Mouse (Mus musculus) liver, embryonic 12.5 days (tissue): ENCODE measurements around the gene Rfxank. TPM values are rescaled to one million over a fixed set of nuclear protein-coding genes. Genes with fewer than 3 reads are reported as not detected.
A peak's percentile ranks its signal among the peaks of the same experiment; 100 is the strongest.

Experiments used
- ATAC-seq: fragments of 200-750 bp; cut with Nextera tagmentation; 2 replicates; pipeline ENCODE4 v1.8.0; 2017; ENCODE audit warnings: moderate number of reproducible peaks, mild to moderate bottlenecking, moderate library complexity
- H3K27ac ChIP-seq: fragments of 300-500 bp; sonication (generic); 2 replicates; pipeline ENCODE4 v1.5.1; 2016; ENCODE audit warnings: mild to moderate bottlenecking
- H3K27me3 ChIP-seq: fragments of 300-500 bp; sonication (generic); replicated peaks from 2 replicates; pipeline ENCODE4 v1.6.1; 2016; ENCODE audit warnings: mild to moderate bottlenecking, moderate library complexity
- H3K36me3 ChIP-seq: fragments of 300-500 bp; sonication (generic); 2 replicates; pipeline ENCODE4 v1.6.1; 2016; ENCODE audit warnings: mild to moderate bottlenecking, moderate library complexity
- H3K4me1 ChIP-seq: fragments of 300-500 bp; sonication (generic); 2 replicates; pipeline ENCODE4 v1.6.1; 2016
- H3K4me2 ChIP-seq: fragments of 300-500 bp; sonication (generic); 2 replicates; pipeline ENCODE4 v1.6.1; 2016; ENCODE audit warnings: mild to moderate bottlenecking, moderate library complexity
- H3K4me3 ChIP-seq: fragments of 300-500 bp; sonication (generic); 2 replicates; pipeline ENCODE4 v1.5.1; 2016; ENCODE audit warnings: mild to moderate bottlenecking, moderate library complexity
- H3K9ac ChIP-seq: fragments of 300-500 bp; sonication (generic); 2 replicates; pipeline ENCODE4 v1.6.1; 2016; ENCODE audit warnings: mild to moderate bottlenecking, moderate library complexity
- H3K9me3 ChIP-seq: fragments of 300-500 bp; sonication (generic); replicated peaks from 2 replicates; pipeline ENCODE4 v1.6.1; 2016; ENCODE audit warnings: mild to moderate bottlenecking, moderate library complexity
- WGBS: fragments of 180-500 bp; shearing (Covaris S2); methylation state at CpG from one replicate; pipeline ENCODE4 v1.1.7; 2016; ENCODE audit not compliant: insufficient replicate concordance; 5-methylcytosine and 5-hydroxymethylcytosine counted together
- microRNA-seq: library from miRNA; unstranded; fragments of <30 nt; microRNA quantifications from one replicate; pipeline ENCODE4, GENCODE M21; 2017
- polyA plus RNA-seq: library from polyadenylated mRNA; unstranded; fragments of >200 nt; fragmentation: Nextera tagmentation; extraction: Ambion mirVana; gene quantifications from 2 replicates; pipeline ENCODE4 v1.2.1, GENCODE M21; 2016

The Rfxank gene
- polyA plus RNA-seq, 1 experiment from 2014 or later, result 9.6 TPM

DNA sequence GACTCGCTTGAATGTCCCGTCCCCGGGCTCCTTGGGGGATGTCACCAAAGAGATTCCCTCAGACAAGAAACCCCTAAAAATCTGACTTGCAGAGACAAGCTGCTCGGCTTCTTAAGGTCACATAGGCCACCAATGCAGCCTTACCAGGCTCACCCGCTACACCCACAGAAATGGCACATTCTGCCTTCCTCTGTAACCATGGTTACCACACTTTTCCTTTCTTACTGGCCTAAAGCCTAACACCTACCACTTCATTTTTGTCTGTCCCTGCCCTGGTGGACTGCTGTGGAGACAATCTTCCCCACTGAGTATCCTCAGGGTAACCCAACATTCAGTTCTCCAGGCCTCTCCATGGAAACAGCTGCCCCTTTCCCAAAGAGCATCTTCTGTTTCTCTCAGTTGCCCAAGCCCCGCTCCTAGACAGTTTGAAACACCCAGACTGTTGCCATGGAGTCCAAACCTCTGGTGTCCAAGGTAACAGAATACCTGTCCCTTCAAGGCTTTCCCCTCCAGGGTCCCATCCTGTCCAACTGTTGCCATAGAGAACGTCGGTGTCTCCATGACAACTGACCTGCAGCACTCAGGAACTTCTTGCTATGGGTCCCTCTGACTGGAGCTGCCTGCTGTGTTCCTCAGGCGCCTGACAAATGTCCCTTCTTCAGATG is 49.5 kb downstream of the Rfxank start:
- H3K36me3 ChIP-seq, result no peaks in the 10 kb centered on the region
- H3K27me3 ChIP-seq, result peaks cover 96% of the 10 kb centered on the region
- peaks cover 8% of the 10 kb centered on the region for H3K4me1 ChIP-seq
- no peak overlapping the region for H3K9ac ChIP-seq
- no peak for ATAC-seq
- H3K4me2 ChIP-seq, result no peak overlapping the region
- no peak overlapping the region for H3K4me3 ChIP-seq
- H3K9me3 ChIP-seq, result no peaks in the 10 kb centered on the region
- no peak overlapping the region for H3K27ac ChIP-seq
- 52% methylated on average over 9 of the region's 9 CpGs for WGBS

DNA sequence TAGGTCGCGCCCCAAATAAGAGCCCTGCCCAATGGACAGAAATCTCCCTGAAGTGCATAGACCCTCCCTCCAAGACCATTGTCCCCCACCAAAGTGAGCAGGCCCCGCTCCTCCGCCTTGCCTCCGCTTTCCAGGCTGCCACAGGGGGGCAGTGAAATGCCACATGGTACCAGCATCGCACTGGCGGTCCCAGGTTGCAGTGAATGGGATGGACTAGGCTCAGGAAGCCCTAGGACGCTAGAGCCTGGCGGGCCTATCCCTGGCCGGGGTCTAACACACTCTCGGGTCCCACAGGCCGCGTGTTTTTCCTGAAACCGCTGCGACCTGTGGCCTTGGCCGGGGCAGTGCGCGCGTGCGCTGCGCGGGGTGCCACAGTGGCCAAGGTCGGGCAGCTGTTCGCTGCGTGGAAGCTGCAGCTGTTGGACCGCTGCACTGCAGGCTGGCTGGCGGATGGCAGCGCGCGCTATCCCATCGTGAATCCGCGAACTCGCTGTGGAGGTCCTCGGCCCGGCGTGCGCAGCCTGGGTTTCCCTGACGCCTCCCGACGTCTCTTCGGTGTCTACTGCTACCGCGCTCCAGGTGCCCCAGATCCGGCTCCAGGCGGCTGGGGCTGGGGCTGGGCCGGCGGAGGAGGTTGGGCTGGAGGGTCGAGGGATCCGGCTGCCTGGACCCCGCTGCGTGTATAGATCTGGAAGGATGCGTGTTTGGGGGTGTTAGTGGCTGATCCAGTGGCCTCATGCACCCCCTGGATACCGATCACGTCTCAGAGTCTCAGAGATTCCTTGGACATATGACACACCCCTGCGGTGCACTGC is 50.9 kb downstream of the Rfxank start:
- Histone ChIP-seq H3K27me3 (peaks cover 97% of the 10 kb centered on the region), H3K4me1 (peaks cover 21% of the 10 kb centered on the region), H3K36me3 (no peaks in the 10 kb centered on the region), H3K4me3 (peak overlapping the region; percentile 24), H3K9me3 (no peaks in the 10 kb centered on the region), H3K9ac (no peak overlapping the region), H3K27ac (no peak overlapping the region), H3K4me2 (peak overlapping the region; percentile 48)
- ATAC-seq, result peak; percentile 31; the same call in 1 of the 2 replicates
- 7% methylated on average over 56 of the region's 56 CpGs for WGBS

DNA sequence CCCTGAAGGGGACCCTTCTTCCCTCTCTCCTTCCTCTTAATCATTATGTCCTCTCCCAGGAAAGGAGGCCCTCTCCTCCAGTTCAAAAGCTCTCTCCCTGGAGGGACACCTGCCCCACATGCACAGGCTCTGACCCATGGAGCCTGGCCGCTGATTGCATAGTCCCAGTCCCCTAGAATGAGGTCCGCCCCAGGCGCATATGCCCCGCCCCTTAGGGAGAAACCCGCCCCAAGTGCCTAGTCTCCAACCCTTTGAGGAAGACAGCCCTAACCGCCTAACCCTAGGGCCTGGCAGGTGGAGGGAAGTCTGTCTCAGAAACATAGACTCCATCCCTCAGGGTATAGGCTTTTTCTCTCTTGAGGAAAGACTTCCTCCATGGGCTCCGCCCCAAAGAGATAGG is 51.7 kb downstream of the Rfxank start:
- Histone ChIP-seq H3K9me3 (no peaks in the 10 kb centered on the region), H3K4me2 (no peak overlapping the region), H3K4me3 (no peak overlapping the region), H3K4me1 (peaks cover 22% of the 10 kb centered on the region), H3K27me3 (peaks cover 100% of the 10 kb centered on the region), H3K9ac (no peak overlapping the region), H3K27ac (no peak overlapping the region), H3K36me3 (no peaks in the 10 kb centered on the region)
- ATAC-seq, result no peak
- 6% methylated on average over 7 of the region's 7 CpGs for WGBS

GRCm38 (mm10) chr8:70086151-70086550 is 52.8 kb downstream of the Rfxank start:
- H3K4me1 ChIP-seq, result peaks cover 22% of the 10 kb centered on the region
- H3K27ac ChIP-seq, result no peak overlapping the region
- peaks cover 100% of the 10 kb centered on the region for H3K27me3 ChIP-seq
- no peak overlapping the region for H3K9ac ChIP-seq
- H3K9me3 ChIP-seq, result no peaks in the 10 kb centered on the region
- ATAC-seq, result no peak
- WGBS, result 32% methylated on average over 1 of the region's 1 CpGs
- no peak overlapping the region for H3K4me3 ChIP-seq
- H3K36me3 ChIP-seq, result no peaks in the 10 kb centered on the region
- H3K4me2 ChIP-seq, result no peak overlapping the region

GRCm38 (mm10) chr8:70084191-70085065 is 54.5 kb downstream of the Rfxank start:
- no peak for ATAC-seq
- Histone ChIP-seq H3K9ac (no peak overlapping the region), H3K27me3 (peaks cover 89% of the 10 kb centered on the region), H3K27ac (no peak overlapping the region), H3K36me3 (no peaks in the 10 kb centered on the region), H3K4me3 (peak overlapping the region; percentile 43), H3K4me2 (peak overlapping the region; percentile 59), H3K4me1 (peaks cover 22% of the 10 kb centered on the region), H3K9me3 (no peaks in the 10 kb centered on the region)
- WGBS, result 3% methylated on average over 71 of the region's 71 CpGs

DNA sequence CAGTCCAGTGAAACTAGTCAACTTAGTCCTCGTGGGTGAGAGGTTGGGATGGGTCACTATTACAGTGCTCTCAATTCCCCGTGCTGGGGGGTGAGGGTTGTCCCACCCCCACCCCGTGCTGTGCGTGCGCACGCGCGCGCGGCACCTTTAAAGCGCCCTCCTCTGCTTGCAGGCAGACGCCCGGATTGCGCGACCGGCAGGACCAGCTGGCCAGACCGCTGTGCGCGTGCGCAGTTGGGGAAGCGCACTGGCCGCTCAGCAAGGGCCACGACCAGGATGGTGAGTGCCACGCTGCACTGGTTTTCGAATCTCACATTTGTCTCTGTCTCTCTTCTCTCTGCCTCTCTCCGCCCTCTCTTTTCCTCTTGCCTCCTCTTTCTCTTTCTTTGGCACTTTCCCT is 55.7 kb downstream of the Rfxank start, which contains the start of gene Hapln4:
Gene Hapln4, plus strand, starts transcription at position 173 of the 400 bp plus-strand sequence.
- under 1% methylated on average over 26 of the region's 26 CpGs for WGBS
- H3K9ac ChIP-seq, result no peak within 1 kb of the TSS
- no peaks in the 10 kb centered on the region for H3K9me3 ChIP-seq
- no peaks in the 10 kb centered on the region for H3K36me3 ChIP-seq
- peak within 1 kb of the TSS; percentile 59 for H3K4me2 ChIP-seq
- no peak for ATAC-seq
- H3K4me1 ChIP-seq, result peaks cover 22% of the 10 kb centered on the region
- peaks cover 81% of the 10 kb centered on the region for H3K27me3 ChIP-seq
- H3K27ac ChIP-seq, result no peak within 1 kb of the TSS
- peak within 1 kb of the TSS; percentile 43 for H3K4me3 ChIP-seq

GRCm38 (mm10) chr8:70081976-70082375 is 57.0 kb downstream of the Rfxank start:
- H3K4me1 ChIP-seq, result peaks cover 17% of the 10 kb centered on the region
- no peak overlapping the region for H3K27ac ChIP-seq
- H3K27me3 ChIP-seq, result peaks cover 68% of the 10 kb centered on the region
- H3K36me3 ChIP-seq, result no peaks in the 10 kb centered on the region
- H3K9ac ChIP-seq, result no peak overlapping the region
- no peaks in the 10 kb centered on the region for H3K9me3 ChIP-seq
- no peak overlapping the region for H3K4me2 ChIP-seq
- no peak for ATAC-seq
- 77% methylated on average over 2 of the region's 2 CpGs for WGBS
- H3K4me3 ChIP-seq, result no peak overlapping the region

Small RNAs within 50 kb of the gene (microRNA-seq; reads per million reads assigned to microRNA genes)
- gene Mir7066, result not detected

Other genes starting within 250 kb of the Rfxank start
- gene Tssk6, start 237.0 kb downstream of the Rfxank start, polyA plus RNA-seq, result 3.8 and 4.5 TPM in 2 replicates
- gene Ndufa13, start 236.6 kb downstream of the Rfxank start, polyA plus RNA-seq, result 121 and 122 TPM in 2 replicates
- gene Yjefn3, start 236.4 kb downstream of the Rfxank start, polyA plus RNA-seq, result 0.74 and 0.86 TPM in 2 replicates
- 60.2 and 62.6 TPM in 2 replicates for gene Gatad2a, start 142.8 kb downstream of the Rfxank start, polyA plus RNA-seq
- 35.4 and 36.2 TPM in 2 replicates for gene Mau2, start 96.4 kb downstream of the Rfxank start, polyA plus RNA-seq
- 25.1 and 26.2 TPM in 2 replicates for gene Sugp1, start 96.3 kb downstream of the Rfxank start, polyA plus RNA-seq
- 0.68 and 0.74 TPM in 2 replicates for gene Tm6sf2, start 66.2 kb downstream of the Rfxank start, polyA plus RNA-seq
- 0.12 and 0.26 TPM in 2 replicates for gene Hapln4, start 55.7 kb downstream of the Rfxank start, polyA plus RNA-seq
- not detected in 2 replicates for gene Ncan, start 18.3 kb downstream of the Rfxank start, polyA plus RNA-seq
- 30.9 and 33.0 TPM in 2 replicates for gene Nr2c2ap, start 7.8 kb downstream of the Rfxank start, polyA plus RNA-seq
- gene Borcs8, start 345 bp upstream of the Rfxank start, polyA plus RNA-seq, result 25.1 and 28.8 TPM in 2 replicates
- gene Mef2b, start 557 bp upstream of the Rfxank start, polyA plus RNA-seq, result 0.23 and 0.36 TPM in 2 replicates
- 37.7 and 39.4 TPM in 2 replicates for gene Tmem161a, start 33.2 kb upstream of the Rfxank start, polyA plus RNA-seq
- gene Slc25a42, start 73.2 kb upstream of the Rfxank start, polyA plus RNA-seq, result 6.6 and 8.5 TPM in 2 replicates
- 24.4 and 24.7 TPM in 2 replicates for gene Sugp2, start 95.1 kb upstream of the Rfxank start, polyA plus RNA-seq
- 23.9 and 24.8 TPM in 2 replicates for gene Armc6, start 95.3 kb upstream of the Rfxank start, polyA plus RNA-seq
- 19.6 and 21.4 TPM in 2 replicates for gene Homer3, start 143.7 kb upstream of the Rfxank start, polyA plus RNA-seq
- 37.0 and 40.0 TPM in 2 replicates for gene Ddx49, start 163.3 kb upstream of the Rfxank start, polyA plus RNA-seq
- gene Cope, start 163.4 kb upstream of the Rfxank start, polyA plus RNA-seq, result 205 and 212 TPM in 2 replicates
- 0.45 and 0.63 TPM in 2 replicates for gene Cers1, start 176.6 kb upstream of the Rfxank start, polyA plus RNA-seq
- 1.0 and 1.5 TPM in 2 replicates for gene Gdf1, start 190.7 kb upstream of the Rfxank start, polyA plus RNA-seq
- 30.4 and 30.5 TPM in 2 replicates for gene Upf1, start 214.1 kb upstream of the Rfxank start, polyA plus RNA-seq
- 0.27 and 0.63 TPM in 2 replicates for gene Comp, start 234.4 kb upstream of the Rfxank start, polyA plus RNA-seq